Mouse (Mus musculus) heart, postnatal 0 days (tissue): ENCODE results near the gene Vav3.

Experiments used
- CTCF ChIP-seq: IDR thresholded peaks from 2 replicates; pipeline ENCODE4 v1.5.1; 2016; ENCODE audit warnings: antibody characterized with exemption, control low read depth, low read depth
- EP300 ChIP-seq: IDR thresholded peaks from 2 replicates; pipeline ENCODE4 v1.6.1; 2016; ENCODE audit warnings: antibody characterized with exemption, low read depth

GRCm38 (mm10) chr3:109526246-109526645, 185.8 kb downstream of the Vav3 start:
- peak; percentile 74 for TF ChIP-seq CTCF
- TF ChIP-seq EP300 = no peak
